18 mouse cellular contexts compared by ENCODE assay signal in genomic region chr14:79880065-79880755, GRCm38 (mm10).
A peak's percentile ranks its signal among the peaks of the same experiment; 100 is the strongest.
DNase-seq lines count a peak whose midpoint lies in the region; ATAC-seq and TF ChIP-seq lines count a peak whose summit lies in the region.
"Had no signal": no experiment of that assay in that cellular context is flagged by ENCODE, and none has a peak within 500 bp of the region (broad histone marks: within the 10 kb centered on the region; RNA-seq: fewer than 3 reads in every experiment).

No protein-coding gene starts in this region.

- DNase-seq in embryonic facial prominence, embryonic 11.5 days (ENCODE audit: low spot score): no peak
- no peak for DNase-seq in embryonic facial prominence, embryonic 10.5 days (ENCODE audit: low spot score)
- peak; percentile 74 for DNase-seq in brain, embryonic 14.5 days (ENCODE audit: low read depth)
- no peak for DNase-seq in heart, adult 18-20 months
- DNase-seq in layer of hippocampus, adult 9-11 months: no peak
- DNase-seq in adrenal gland, adult 8-10 months: no peak
- DNase-seq: adrenal gland, adult 2 months; cerebellum, adult 11-12 months; gastrocnemius, adult 2 months; kidney, adult 8-10 months; kidney, postnatal 4 days; thymus, postnatal 14 days had no signal

- H3K27ac ChIP-seq in embryonic facial prominence, embryonic 11.5 days (replicated peaks; ENCODE audit: low read depth, low read length): no peak overlapping the region
- no peak overlapping the region for H3K27ac ChIP-seq in embryonic facial prominence, embryonic 10.5 days (replicated peaks)
- H3K27ac ChIP-seq in forebrain, embryonic 16.5 days (ENCODE audit: low read length): peak overlapping the region; percentile 76
- peak overlapping the region; percentile 52; the same call in 1 of the 2 replicates for H3K27ac ChIP-seq in midbrain, embryonic 15.5 days
- H3K27ac ChIP-seq: embryonic facial prominence, embryonic 15.5 days; gastrocnemius, adult 2 months; limb, embryonic 13.5 days; liver, embryonic 14.5 days; stomach, postnatal 0 days had no signal

- H3K9ac ChIP-seq in embryonic facial prominence, embryonic 11.5 days (replicated peaks; ENCODE audit: low read length): no peak overlapping the region
- no peak overlapping the region for H3K9ac ChIP-seq in forebrain, embryonic 16.5 days (replicated peaks; ENCODE audit: low read depth, low read length)
- no peak overlapping the region for H3K9ac ChIP-seq in midbrain, embryonic 15.5 days
- H3K9ac ChIP-seq: embryonic facial prominence, embryonic 15.5 days; limb, embryonic 13.5 days; liver, embryonic 14.5 days had no signal

- H3K9me3 ChIP-seq in embryonic facial prominence, embryonic 11.5 days (replicated peaks; ENCODE audit: control insufficient read depth, low read length): no peaks in the 10 kb centered on the region
- H3K9me3 ChIP-seq in embryonic facial prominence, embryonic 10.5 days: no peaks in the 10 kb centered on the region
- H3K9me3 ChIP-seq in forebrain, embryonic 16.5 days (ENCODE audit: control insufficient read depth, low read length): no peaks in the 10 kb centered on the region
- H3K9me3 ChIP-seq in midbrain, embryonic 15.5 days: no peaks in the 10 kb centered on the region
- H3K9me3 ChIP-seq: embryonic facial prominence, embryonic 15.5 days; limb, embryonic 13.5 days had no signal

- WGBS in embryonic facial prominence, embryonic 11.5 days: 66% methylated on average over 5 of the region's 5 CpGs
- WGBS in embryonic facial prominence, embryonic 10.5 days: 53% methylated on average over 5 of the region's 5 CpGs
- 14% methylated on average over 5 of the region's 5 CpGs for WGBS in forebrain, embryonic 16.5 days
- WGBS in midbrain, embryonic 15.5 days: 34% methylated on average over 5 of the region's 5 CpGs

- no peak overlapping the region for H3K4me3 ChIP-seq in embryonic facial prominence, embryonic 11.5 days (ENCODE audit: low read depth, low read length)
- no peak overlapping the region for H3K4me3 ChIP-seq in embryonic facial prominence, embryonic 10.5 days
- no peak overlapping the region for H3K4me3 ChIP-seq in forebrain, embryonic 16.5 days (replicated peaks; ENCODE audit: low read length)
- H3K4me3 ChIP-seq in midbrain, embryonic 15.5 days: no peak overlapping the region
- H3K4me3 ChIP-seq: embryonic facial prominence, embryonic 15.5 days; gastrocnemius, adult 2 months; limb, embryonic 13.5 days had no signal

- no peaks in the 10 kb centered on the region for H3K27me3 ChIP-seq in embryonic facial prominence, embryonic 11.5 days (ENCODE audit: control insufficient read depth, insufficient read depth, low read length)
- 0 out of 2 replicates have a peak, but pooled peaks cover 8% of the 10 kb centered on the region for H3K27me3 ChIP-seq in embryonic facial prominence, embryonic 10.5 days (replicated peaks; ENCODE audit: low read depth, poor library complexity, severe bottlenecking)
- 0 out of 2 replicates have a peak, but pooled peaks cover 2% of the 10 kb centered on the region for H3K27me3 ChIP-seq in forebrain, embryonic 16.5 days (replicated peaks; ENCODE audit: control insufficient read depth, insufficient read depth, low read length)
- H3K27me3 ChIP-seq in midbrain, embryonic 15.5 days (replicated peaks): 0 out of 2 replicates have a peak, but pooled peaks cover 9% of the 10 kb centered on the region
- H3K27me3 ChIP-seq: embryonic facial prominence, embryonic 15.5 days had no signal

- H3K36me3 ChIP-seq in embryonic facial prominence, embryonic 11.5 days (replicated peaks; ENCODE audit: control insufficient read depth, insufficient read depth, low read depth, low read length): no peaks in the 10 kb centered on the region
- no peaks in the 10 kb centered on the region for H3K36me3 ChIP-seq in embryonic facial prominence, embryonic 10.5 days (replicated peaks)
- no peaks in the 10 kb centered on the region for H3K36me3 ChIP-seq in forebrain, embryonic 16.5 days (ENCODE audit: control insufficient read depth, insufficient read depth)
- H3K36me3 ChIP-seq in midbrain, embryonic 15.5 days (replicated peaks): no peaks in the 10 kb centered on the region
- H3K36me3 ChIP-seq: embryonic facial prominence, embryonic 15.5 days; limb, embryonic 13.5 days had no signal

- TF ChIP-seq CTCF in brain, embryonic 14.5 days (IDR thresholded peaks at IDR 0.05; ENCODE audit: borderline replicate concordance, extremely low read depth, insufficient read depth, insufficient read length): no peak

- H3K4me1 ChIP-seq in embryonic facial prominence, embryonic 11.5 days (ENCODE audit: control insufficient read depth, insufficient read depth, low read length): no peaks in the 10 kb centered on the region; the same call in 1 of the 2 replicates
- H3K4me1 ChIP-seq in embryonic facial prominence, embryonic 10.5 days: peaks cover 23% of the 10 kb centered on the region
- H3K4me1 ChIP-seq in forebrain, embryonic 16.5 days (replicated peaks; ENCODE audit: control insufficient read depth, insufficient read depth, low read length): peaks cover 27% of the 10 kb centered on the region
- peaks cover 20% of the 10 kb centered on the region for H3K4me1 ChIP-seq in midbrain, embryonic 15.5 days
- H3K4me1 ChIP-seq: embryonic facial prominence, embryonic 15.5 days had no signal

- no peak overlapping the region for H3K4me2 ChIP-seq in embryonic facial prominence, embryonic 11.5 days (ENCODE audit: low read depth, low read length)
- no peak overlapping the region for H3K4me2 ChIP-seq in forebrain, embryonic 16.5 days (ENCODE audit: low read length)
- H3K4me2 ChIP-seq in midbrain, embryonic 15.5 days: no peak overlapping the region
- H3K4me2 ChIP-seq: embryonic facial prominence, embryonic 15.5 days; limb, embryonic 13.5 days had no signal

- ATAC-seq in embryonic facial prominence, embryonic 11.5 days (replicated peaks; ENCODE audit: insufficient number of reproducible peaks, low FRiP score, low TSS enrichment, low read depth): 0 out of 2 replicates have a peak, but pooled peaks have one; percentile 46
- peak; percentile 46 for ATAC-seq in forebrain, embryonic 16.5 days
- peak; percentile 40 for ATAC-seq in midbrain, embryonic 15.5 days (replicated peaks)

- no peak for TF ChIP-seq POLR2A in brain, embryonic 14.5 days (IDR thresholded peaks at IDR 0.05; ENCODE audit: borderline replicate concordance, extremely low read depth, insufficient read depth, insufficient read length, poor library complexity, severe bottlenecking)

Comparison
In these comparisons a context has a peak if more than half of its experiments do, and no peak if none do; other contexts are left out.
1. H3K27ac ChIP-seq: peak in forebrain, embryonic 16.5 days (single experiment) and midbrain, embryonic 15.5 days (single experiment); none in embryonic facial prominence, embryonic 11.5 days (single experiment) and embryonic facial prominence, embryonic 10.5 days (single experiment).
2. Peak in every context shown above with its lines, with median percentiles within 50 percentile points of each other: ATAC-seq.